Mouse (Mus musculus) heart, adult 8-10 months (tissue): ENCODE results near the gene Telo2. TPM values are rescaled to one million over a fixed set of nuclear protein-coding genes. Genes with fewer than 3 reads are reported as not detected.
A peak's percentile ranks its signal among the peaks of the same experiment; 100 is the strongest.

ENCODE experiments used
- DNase-seq: peaks from one replicate; pipeline ENCODE4 v3.0.0; 2022; ENCODE audit warnings: low spot score
- total RNA-seq, 4 experiments: library from RNA; stranded (reverse); gene quantifications; 2 replicates each; pipeline ENCODE4 v1.2.4; 2022

The Telo2 gene
- total RNA-seq, 4 experiments from 2014 or later = 10.8 to 15.7 (median 13.5) TPM

GRCm38 (mm10) chr17:25101338-25101737 lies 14.4 kb downstream of the Telo2 start:
- no peak for DNase-seq

GRCm38 (mm10) chr17:25100052-25100451 lies 15.7 kb downstream of the Telo2 start:
- DNase-seq = no peak

GRCm38 (mm10) chr17:25096221-25096620 lies 19.5 kb downstream of the Telo2 start:
- DNase-seq = no peak

- DNase-seq = no peak
Observed at GRCm38 (mm10) chr17:25090450-25090849, 25.3 kb downstream of the Telo2 start.

GRCm38 (mm10) chr17:25089158-25089557 lies 26.6 kb downstream of the Telo2 start:
- DNase-seq = no peak

- DNase-seq = no peak
Observed at GRCm38 (mm10) chr17:25086724-25087123, 29.0 kb downstream of the Telo2 start.

GRCm38 (mm10) chr17:25084835-25085385 lies 30.9 kb downstream of the Telo2 start:
- DNase-seq = no peak

- peak; percentile 91 for DNase-seq
Observed at GRCm38 (mm10) chr17:25083444-25083931, 32.3 kb downstream of the Telo2 start, which contains the start of gene Tmem204. TSS of gene Tmem204 (minus strand) at chr17:25083591.

- no peak for DNase-seq
Observed at GRCm38 (mm10) chr17:25082887-25083286, 32.9 kb downstream of the Telo2 start.

- peak; percentile 58 for DNase-seq
Observed at GRCm38 (mm10) chr17:25082081-25082847, 33.5 kb downstream of the Telo2 start.

GRCm38 (mm10) chr17:25080960-25081381 lies 34.8 kb downstream of the Telo2 start:
- peak; percentile 92 for DNase-seq

GRCm38 (mm10) chr17:25080210-25080609 lies 35.6 kb downstream of the Telo2 start:
- no peak for DNase-seq

- peak; percentile 76 for DNase-seq
Observed at GRCm38 (mm10) chr17:25077771-25078372, 37.9 kb downstream of the Telo2 start.

- no peak for DNase-seq
Observed at GRCm38 (mm10) chr17:25076906-25077305, 38.9 kb downstream of the Telo2 start.

GRCm38 (mm10) chr17:25068690-25069089 lies 47.1 kb downstream of the Telo2 start:
- no peak for DNase-seq

GRCm38 (mm10) chr17:25067442-25067851 lies 48.3 kb downstream of the Telo2 start:
- DNase-seq = peak; percentile 89

- no peak for DNase-seq
Observed at GRCm38 (mm10) chr17:25066595-25066994, 49.2 kb downstream of the Telo2 start.

GRCm38 (mm10) chr17:25065189-25065588 lies 50.6 kb downstream of the Telo2 start:
- no peak for DNase-seq

GRCm38 (mm10) chr17:25064351-25064750 lies 51.4 kb downstream of the Telo2 start:
- peak; percentile 91 for DNase-seq

- DNase-seq = no peak
Observed at GRCm38 (mm10) chr17:25063872-25064271, 51.9 kb downstream of the Telo2 start.

- no peak for DNase-seq
Observed at GRCm38 (mm10) chr17:25063261-25063660, 52.5 kb downstream of the Telo2 start.

GRCm38 (mm10) chr17:25057041-25057440 lies 58.7 kb downstream of the Telo2 start:
- no peak for DNase-seq

GRCm38 (mm10) chr17:25053274-25053673 lies 62.5 kb downstream of the Telo2 start:
- no peak for DNase-seq
